Mouse (Mus musculus) hindbrain, embryonic 16.5 days (tissue): ENCODE results near the gene Wdr34. TPM values are rescaled to one million over a fixed set of nuclear protein-coding genes. Genes with fewer than 3 reads are reported as not detected.
"Not testable (repeated sequence)": the region's sequence is repeated elsewhere in the genome, so short reads cannot be mapped to it uniquely, and the experiment has no call there.

Experiments
- ATAC-seq: fragments of 200-750 bp; cut with Nextera tagmentation; 2 replicates; pipeline ENCODE4 v1.8.0; 2017; ENCODE audit warnings: moderate TSS enrichment, moderate library complexity
- H3K27ac ChIP-seq: fragments of 300-500 bp; sonication (generic); 2 replicates; pipeline ENCODE4 v1.5.1; 2014; ENCODE audit warnings: low read depth, mild to moderate bottlenecking, control low read depth, low read length, moderate library complexity
- H3K27me3 ChIP-seq: fragments of 300-500 bp; sonication (generic); replicated peaks from 2 replicates; pipeline ENCODE4 v1.6.1; 2014; ENCODE audit warnings: low read length; ENCODE audit not compliant: control insufficient read depth, insufficient read depth
- H3K36me3 ChIP-seq: fragments of 300-500 bp; sonication (generic); 2 replicates; pipeline ENCODE4 v1.6.1; 2014; ENCODE audit warnings: mild to moderate bottlenecking, low read length, moderate library complexity, mixed read lengths; ENCODE audit not compliant: control insufficient read depth, insufficient read depth
- H3K4me1 ChIP-seq: fragments of 300-500 bp; sonication (generic); 2 replicates; pipeline ENCODE4 v1.6.1; 2014; ENCODE audit warnings: low read depth, low read length; ENCODE audit not compliant: control insufficient read depth, insufficient read depth
- H3K4me2 ChIP-seq: fragments of 300-500 bp; sonication (generic); 2 replicates; pipeline ENCODE4 v1.6.1; 2014; ENCODE audit warnings: mild to moderate bottlenecking, low read length, control low read depth, moderate library complexity
- H3K4me3 ChIP-seq: fragments of 300-500 bp; sonication (generic); 2 replicates; pipeline ENCODE4 v1.5.1; 2014; ENCODE audit warnings: mild to moderate bottlenecking, low read length, control low read depth, moderate library complexity
- H3K9ac ChIP-seq: fragments of 300-500 bp; sonication (generic); 2 replicates; pipeline ENCODE4 v1.6.1; 2014; ENCODE audit warnings: low read depth, mild to moderate bottlenecking, control low read depth, low read length, moderate library complexity
- H3K9me3 ChIP-seq: fragments of 300-500 bp; sonication (generic); 2 replicates; pipeline ENCODE4 v1.6.1; 2014; ENCODE audit warnings: mild to moderate bottlenecking, low read length, moderate library complexity; ENCODE audit not compliant: control insufficient read depth
- WGBS: fragments of 180-500 bp; shearing (Covaris S2); extraction: QIAGEN DNeasy Blood & Tissue Kit; methylation state at CpG from one replicate; pipeline ENCODE4 v1.1.7; 2014; 5-methylcytosine and 5-hydroxymethylcytosine counted together
- polyA plus RNA-seq: library from polyadenylated mRNA; unstranded; fragments of >200 nt; fragmentation: Nextera tagmentation; extraction: Ambion mirVana; gene quantifications from 2 replicates; pipeline ENCODE4 v1.2.1, GENCODE M21; 2015

Wdr34 gene
- polyA plus RNA-seq, 1 experiment from 2014 or later = 76.4 TPM

DNA sequence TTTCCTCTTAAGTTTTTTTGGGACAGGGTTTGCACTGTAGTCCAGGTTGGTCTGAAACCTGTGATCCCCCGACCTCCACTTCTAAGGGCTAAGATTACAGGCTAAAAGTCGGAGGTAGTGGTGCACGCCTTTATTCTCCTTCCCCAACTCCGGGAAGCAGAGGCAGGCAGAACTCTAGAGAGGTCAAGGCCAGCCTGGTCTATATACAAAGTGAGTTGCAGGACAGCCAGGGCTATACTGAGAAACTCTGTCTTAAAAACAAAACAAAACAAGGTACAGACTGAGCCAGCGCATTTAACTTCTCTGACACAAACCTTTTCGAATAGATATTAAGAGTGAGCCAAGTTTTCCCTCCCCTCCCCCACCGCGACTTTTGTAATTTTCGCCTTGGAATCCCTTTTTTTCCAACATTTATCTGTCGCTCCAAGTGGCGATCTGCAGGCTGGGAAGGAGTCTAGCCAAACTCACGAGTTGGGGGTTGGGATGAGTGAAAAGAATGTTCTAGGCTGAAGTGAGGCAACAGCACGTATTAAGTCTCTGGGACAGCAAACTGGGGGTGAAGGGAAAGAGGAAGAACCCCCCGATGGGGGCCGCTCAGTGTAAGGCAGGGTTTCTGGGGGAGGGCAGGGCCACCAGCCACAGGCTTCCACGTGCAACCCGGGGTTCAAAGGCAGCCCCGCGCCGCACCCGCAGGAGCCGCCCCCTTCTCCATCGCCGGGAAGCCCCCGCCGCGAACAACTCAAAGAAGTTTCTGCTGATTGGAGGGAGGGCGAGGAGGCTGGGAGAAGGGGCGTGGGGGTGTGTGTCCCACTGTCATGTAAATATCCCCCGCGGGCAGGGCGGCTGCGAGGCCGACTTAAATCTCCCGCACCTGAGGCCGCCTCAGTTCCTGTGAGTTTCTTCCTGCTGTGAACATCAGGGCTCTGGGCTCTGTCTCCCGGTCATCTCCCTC, 12.8 kb upstream of the Wdr34 start:
- WGBS = 11% methylated on average over 29 of the region's 37 CpGs
- no peaks in the 10 kb centered on the region for H3K9me3 ChIP-seq
- peak overlapping the region; percentile 62 for H3K4me2 ChIP-seq
- H3K27me3 ChIP-seq = no peaks in the 10 kb centered on the region
- H3K9ac ChIP-seq = peak overlapping the region; percentile 67
- H3K36me3 ChIP-seq = no peaks in the 10 kb centered on the region
- ATAC-seq = no peak
- peaks cover 20% of the 10 kb centered on the region for H3K4me1 ChIP-seq
- peak overlapping the region; percentile 72; the same call in 1 of the 2 replicates for H3K27ac ChIP-seq
- H3K4me3 ChIP-seq = peak overlapping the region; percentile 53

DNA sequence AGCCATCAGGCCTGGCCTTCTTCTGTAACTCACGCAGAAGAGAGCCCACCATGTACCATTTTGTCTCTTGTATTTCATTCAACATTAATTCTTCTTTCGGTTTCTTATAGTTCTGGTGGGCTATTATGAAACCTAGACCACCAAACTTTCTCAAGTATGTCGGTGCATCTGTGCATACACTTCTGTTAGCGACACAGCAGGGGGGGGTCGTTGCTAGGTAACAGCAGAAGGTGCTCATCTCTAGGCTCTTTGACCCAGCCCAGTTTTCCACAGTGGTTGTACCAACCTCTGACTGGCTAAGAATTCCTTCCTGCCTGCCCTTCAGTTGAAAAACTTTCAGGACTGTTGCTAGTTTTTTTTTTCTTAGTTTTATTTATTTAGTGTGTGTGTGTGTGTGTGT, 9.7 kb upstream of the Wdr34 start:
- 28% methylated on average over 5 of the region's 5 CpGs for WGBS
- peaks cover 15% of the 10 kb centered on the region for H3K4me1 ChIP-seq
- no peaks in the 10 kb centered on the region; the same call in 1 of the 2 replicates for H3K27me3 ChIP-seq
- H3K4me3 ChIP-seq = no peak overlapping the region
- no peak overlapping the region for H3K9ac ChIP-seq
- no peak overlapping the region for H3K4me2 ChIP-seq
- no peaks in the 10 kb centered on the region for H3K36me3 ChIP-seq
- no peak overlapping the region for H3K27ac ChIP-seq
- no peaks in the 10 kb centered on the region for H3K9me3 ChIP-seq
- no peak for ATAC-seq

DNA sequence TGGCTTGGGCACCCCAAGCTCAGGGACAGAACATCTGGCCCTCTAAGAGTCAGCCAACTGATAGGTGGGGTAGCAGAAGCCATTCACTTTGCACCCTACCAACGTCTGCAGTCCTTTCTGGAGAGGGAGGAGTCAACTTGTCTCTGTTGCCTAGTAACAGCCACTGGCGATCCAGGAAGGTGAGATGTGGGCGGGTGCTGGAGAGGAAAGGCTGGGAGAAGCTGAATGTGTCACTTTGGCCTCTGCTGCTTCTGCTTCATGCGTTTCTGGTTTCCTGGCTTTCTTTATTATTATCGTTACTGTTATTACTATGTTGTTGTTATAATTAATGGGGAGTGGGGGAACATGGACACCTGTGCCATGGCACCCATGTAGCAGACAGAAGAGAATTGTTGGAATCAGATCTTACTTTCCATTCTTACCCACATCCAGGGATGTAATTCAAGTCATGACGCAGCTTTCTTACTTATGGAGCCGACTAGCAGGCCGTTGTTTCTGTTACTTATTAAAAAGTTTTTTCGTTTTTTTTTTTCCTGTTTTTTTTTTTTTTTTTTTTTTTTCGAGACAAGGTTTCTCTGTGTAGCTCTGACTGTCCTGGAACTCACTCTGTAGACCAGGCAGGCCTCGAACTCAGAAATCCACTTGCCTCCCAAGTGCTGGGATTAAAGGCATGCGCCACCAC, 8.7 kb upstream of the Wdr34 start, which contains the start of gene Set:
TSS of gene Set (plus strand) at position 156 of the 682 bp plus-strand sequence.
- Histone ChIP-seq H3K9me3 (no peaks in the 10 kb centered on the region), H3K4me3 (no peak within 1 kb of the TSS), H3K27ac (no peak within 1 kb of the TSS), H3K27me3 (no peaks in the 10 kb centered on the region; the same call in 1 of the 2 replicates), H3K4me2 (no peak within 1 kb of the TSS), H3K4me1 (peaks cover 5% of the 10 kb centered on the region), H3K36me3 (no peaks in the 10 kb centered on the region), H3K9ac (no peak within 1 kb of the TSS)
- 48% methylated on average over 12 of the region's 12 CpGs for WGBS
- ATAC-seq = no peak

- WGBS = 80% methylated on average over 3 of the region's 3 CpGs
- Histone ChIP-seq H3K9ac (no peak overlapping the region), H3K27ac (no peak overlapping the region), H3K9me3 (no peaks in the 10 kb centered on the region), H3K4me3 (no peak overlapping the region), H3K27me3 (no peaks in the 10 kb centered on the region; the same call in 1 of the 2 replicates), H3K4me2 (no peak overlapping the region), H3K36me3 (no peaks in the 10 kb centered on the region), H3K4me1 (peaks cover 4% of the 10 kb centered on the region)
- no peak for ATAC-seq
Observed at GRCm38 (mm10) chr2:30056736-30057135, 8.1 kb upstream of the Wdr34 start.

DNA sequence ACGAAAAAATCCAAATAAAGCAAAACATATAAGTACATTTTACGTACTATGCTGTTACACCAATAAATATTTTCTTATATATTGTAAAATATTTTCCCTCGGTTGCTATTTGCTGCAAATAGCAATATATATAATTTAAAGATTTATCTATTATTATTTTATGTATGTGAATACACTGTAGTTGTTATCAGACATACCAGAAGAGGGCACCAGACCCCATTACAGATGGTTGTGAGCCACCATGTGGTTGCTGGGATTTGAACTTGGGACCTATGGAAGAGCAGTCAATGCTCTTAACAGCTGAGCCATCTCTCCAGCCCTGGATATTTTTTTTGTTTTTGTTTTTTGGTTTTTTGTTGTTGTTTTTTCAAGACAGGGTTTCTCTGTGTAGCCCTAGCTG, 6.6 kb upstream of the Wdr34 start:
- H3K27me3 ChIP-seq, H3K4me1 ChIP-seq, H3K9me3 ChIP-seq, H3K4me2 ChIP-seq, H3K27ac ChIP-seq, H3K36me3 ChIP-seq, H3K9ac ChIP-seq, H3K4me3 ChIP-seq, ATAC-seq: not testable (repeated sequence)
- WGBS = 94% methylated on average over 3 of the region's 3 CpGs

- 49% methylated on average over 6 of the region's 6 CpGs for WGBS
- ATAC-seq = no peak
- Histone ChIP-seq H3K4me1 (peaks cover 8% of the 10 kb centered on the region; the same call in 1 of the 2 replicates), H3K4me2 (no peak overlapping the region), H3K9me3 (no peaks in the 10 kb centered on the region), H3K4me3 (no peak overlapping the region), H3K36me3 (no peaks in the 10 kb centered on the region), H3K27me3 (no peaks in the 10 kb centered on the region; the same call in 1 of the 2 replicates), H3K9ac (no peak overlapping the region), H3K27ac (no peak overlapping the region)
Observed at GRCm38 (mm10) chr2:30051992-30052761, 3.5 kb upstream of the Wdr34 start.

DNA sequence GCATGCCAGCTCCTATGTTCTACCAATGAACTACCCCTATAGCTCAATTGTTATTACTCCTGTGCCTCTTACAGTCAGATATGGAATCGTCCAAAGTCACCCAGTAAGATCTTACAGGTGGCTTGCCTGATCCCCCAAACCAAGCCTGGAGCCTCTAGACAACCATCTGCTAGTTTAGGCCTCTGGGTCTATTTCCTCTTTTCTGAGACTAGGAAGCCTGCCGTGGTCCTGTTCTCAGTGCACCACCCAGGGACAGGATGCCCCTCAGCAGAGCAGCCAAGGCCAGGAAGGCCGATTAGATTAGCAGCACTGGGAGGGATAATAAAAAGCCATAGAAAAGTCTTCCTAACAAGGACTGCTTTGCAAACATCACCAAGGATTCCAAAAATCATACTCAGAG, 1.1 kb upstream of the Wdr34 start:
- H3K4me3 ChIP-seq = no peak overlapping the region
- H3K36me3 ChIP-seq = no peaks in the 10 kb centered on the region
- WGBS = 90% methylated on average over 3 of the region's 3 CpGs
- no peak overlapping the region for H3K27ac ChIP-seq
- H3K9me3 ChIP-seq = no peaks in the 10 kb centered on the region
- H3K4me2 ChIP-seq = no peak overlapping the region
- H3K27me3 ChIP-seq = no peaks in the 10 kb centered on the region; the same call in 1 of the 2 replicates
- no peak overlapping the region for H3K9ac ChIP-seq
- ATAC-seq = no peak
- H3K4me1 ChIP-seq = peaks cover 8% of the 10 kb centered on the region; the same call in 1 of the 2 replicates

DNA sequence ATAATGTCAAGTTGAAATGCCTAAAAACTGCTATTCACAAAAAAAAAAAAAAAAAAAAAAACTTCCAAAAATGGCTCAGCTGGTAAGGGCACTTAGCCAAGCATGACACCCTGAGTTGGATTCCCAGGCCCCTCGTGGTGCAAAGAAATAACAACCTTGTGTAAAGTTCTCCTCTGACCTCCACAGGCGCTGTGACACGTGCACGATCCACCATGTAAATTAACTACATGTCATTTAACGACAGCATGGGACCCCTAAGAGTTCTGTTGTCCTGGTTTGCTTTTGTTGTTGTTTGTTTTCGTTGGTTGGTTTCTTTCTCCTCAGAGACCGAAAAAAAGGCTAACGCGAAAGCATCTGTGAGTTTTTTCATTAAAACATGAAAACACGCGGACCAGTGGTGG, 580 bp downstream of the Wdr34 start:
- peak overlapping the region; percentile 97 for H3K27ac ChIP-seq
- peak overlapping the region; percentile 66 for H3K4me3 ChIP-seq

More for the DNA sequence above, 580 bp downstream of the Wdr34 start:
- Histone ChIP-seq H3K4me1 (peaks cover 8% of the 10 kb centered on the region; the same call in 1 of the 2 replicates), H3K36me3 (no peaks in the 10 kb centered on the region), H3K9ac (peak overlapping the region; percentile 73), H3K27me3 (no peaks in the 10 kb centered on the region), H3K4me2 (peak overlapping the region; percentile 65), H3K9me3 (no peaks in the 10 kb centered on the region)
- 52% methylated on average over 11 of the region's 11 CpGs for WGBS
- ATAC-seq = no peak
